Mouse (Mus musculus): ENCODE data around the gene Helz. TPM values are rescaled to one million over a fixed set of nuclear protein-coding genes. Genes with fewer than 3 reads are reported as not detected.
"Not testable (repeated sequence)": the region's sequence is repeated elsewhere in the genome, so short reads cannot be mapped to it uniquely, and the experiment has no call there.

Helz gene
- 19.5 and 19.9 TPM in 2 replicates for polyA plus RNA-seq (2015; fragmentation: Nextera tagmentation; extraction: Ambion mirVana)

DNA sequence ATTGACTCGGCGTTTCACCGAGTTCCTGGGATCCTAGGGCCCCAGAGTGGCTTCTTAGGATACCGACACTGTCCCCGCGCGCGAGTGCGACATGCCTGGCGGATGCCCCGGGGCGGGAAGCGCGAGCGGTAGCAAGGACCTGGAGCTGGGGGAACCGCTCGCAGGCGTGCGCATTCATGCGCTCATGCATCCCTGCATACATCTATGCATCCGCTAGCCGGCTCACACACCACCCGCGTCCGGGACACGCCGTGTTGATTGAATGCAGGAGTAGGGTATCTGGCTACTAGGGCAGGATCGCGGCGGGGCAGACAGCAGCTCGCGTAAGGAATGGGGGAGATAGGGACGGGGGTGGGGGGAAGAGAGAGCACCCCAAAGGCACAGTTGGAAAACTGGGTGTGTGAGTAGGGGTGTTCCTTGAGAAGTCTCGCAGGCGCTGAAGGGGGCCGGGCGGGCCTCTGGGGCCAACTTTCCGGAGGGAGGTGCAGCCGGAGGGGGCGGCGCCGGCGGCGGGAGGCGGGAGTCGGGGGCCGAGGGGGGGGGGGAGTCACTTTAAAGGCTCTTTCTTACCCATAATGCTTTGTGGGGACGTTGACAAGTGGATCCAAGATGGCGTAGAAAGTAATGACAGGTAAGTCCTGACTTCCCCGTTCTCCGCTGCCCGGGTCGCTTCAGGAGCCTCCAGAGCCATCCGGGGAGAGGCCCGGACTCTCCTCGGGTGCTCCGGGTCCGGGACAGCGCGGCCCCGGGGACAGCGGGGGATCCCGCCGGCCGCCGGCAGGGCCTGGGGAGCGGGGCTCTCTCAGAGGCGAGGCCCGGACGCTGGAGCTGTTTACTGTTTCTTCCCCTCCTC is at the start of gene Helz:
Helz (plus strand) TSS at position 580 of the 853 bp plus-strand sequence.
- H3K9ac ChIP-seq: peak within 1 kb of the TSS; percentile 90
- H3K4me1 ChIP-seq: peaks cover 14% of the 10 kb centered on the region; the same call in 1 of the 2 replicates
- H3K4me2 ChIP-seq (replicated peaks): peak within 1 kb of the TSS; percentile 100
- under 1% methylated on average over 67 of the region's 70 CpGs for WGBS
- no peaks in the 10 kb centered on the region for H3K9me3 ChIP-seq (replicated peaks)
- peak; percentile 81 for ATAC-seq (ENCODE audit: insufficient number of reproducible peaks, low FRiP score, low TSS enrichment, low read depth)
- peak within 1 kb of the TSS; percentile 90 for H3K4me3 ChIP-seq (replicated peaks)
- H3K27me3 ChIP-seq: no peaks in the 10 kb centered on the region
- H3K36me3 ChIP-seq: peaks cover 28% of the 10 kb centered on the region
- H3K27ac ChIP-seq (replicated peaks): peak within 1 kb of the TSS; percentile 82

DNA sequence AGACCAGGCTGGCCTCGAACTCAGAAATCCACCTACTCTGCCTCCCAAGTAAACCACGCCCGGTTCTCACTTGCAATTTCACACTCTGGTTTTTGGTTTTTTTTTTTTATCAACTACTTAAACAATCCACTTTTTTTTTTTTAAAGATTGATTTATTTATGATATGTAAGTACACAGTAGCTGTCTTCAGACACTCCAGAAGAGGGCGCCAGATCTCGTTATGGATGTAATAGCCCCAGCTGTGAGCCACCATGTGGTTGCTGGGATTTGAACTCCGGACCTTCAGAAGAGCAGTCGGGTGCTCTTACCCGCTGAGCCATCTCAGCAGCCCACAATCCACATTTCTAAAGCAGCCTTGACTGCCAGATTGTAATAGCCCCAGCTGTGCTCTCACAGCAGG is 44.9 kb upstream of the Helz start:
- peaks cover 31% of the 10 kb centered on the region for H3K36me3 ChIP-seq
- no peak overlapping the region for H3K4me3 ChIP-seq (replicated peaks)
- ATAC-seq (ENCODE audit: insufficient number of reproducible peaks, low FRiP score, low TSS enrichment, low read depth): no peak
- WGBS: 85% methylated on average over 8 of the region's 8 CpGs
- H3K4me2 ChIP-seq (replicated peaks): no peak overlapping the region
- no peak overlapping the region for H3K27ac ChIP-seq (replicated peaks)
- no peaks in the 10 kb centered on the region for H3K27me3 ChIP-seq
- no peaks in the 10 kb centered on the region for H3K4me1 ChIP-seq
- H3K9ac ChIP-seq: no peak overlapping the region
- no peaks in the 10 kb centered on the region for H3K9me3 ChIP-seq (replicated peaks)

DNA sequence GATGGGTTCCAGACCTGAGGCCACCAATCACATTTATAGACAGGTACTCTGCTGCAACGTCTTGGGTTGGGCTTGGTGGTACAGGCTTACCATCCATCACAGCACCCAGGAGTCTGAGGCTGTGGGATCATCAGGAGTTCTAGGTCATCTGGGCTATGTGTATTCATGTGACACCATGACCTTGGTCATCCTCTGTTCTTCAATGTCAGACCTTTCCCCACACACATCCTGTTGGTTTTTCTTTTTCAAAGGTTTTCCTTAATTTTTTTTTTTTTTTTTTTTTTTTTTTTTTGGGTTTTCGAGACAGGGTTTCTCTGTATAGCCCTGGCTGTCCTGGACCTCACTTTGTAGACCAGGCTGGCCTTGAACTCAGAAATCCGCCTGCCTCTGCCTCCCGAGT is 43.4 kb upstream of the Helz start:
- H3K36me3 ChIP-seq: peaks cover 19% of the 10 kb centered on the region
- H3K27me3 ChIP-seq; H3K9ac ChIP-seq; ATAC-seq (ENCODE audit: insufficient number of reproducible peaks, low FRiP score, low TSS enrichment, low read depth); H3K9me3 ChIP-seq (replicated peaks); H3K4me2 ChIP-seq (replicated peaks); H3K27ac ChIP-seq (replicated peaks); H3K4me3 ChIP-seq (replicated peaks); H3K4me1 ChIP-seq: not testable (repeated sequence)
- 88% methylated on average over 3 of the region's 4 CpGs for WGBS

DNA sequence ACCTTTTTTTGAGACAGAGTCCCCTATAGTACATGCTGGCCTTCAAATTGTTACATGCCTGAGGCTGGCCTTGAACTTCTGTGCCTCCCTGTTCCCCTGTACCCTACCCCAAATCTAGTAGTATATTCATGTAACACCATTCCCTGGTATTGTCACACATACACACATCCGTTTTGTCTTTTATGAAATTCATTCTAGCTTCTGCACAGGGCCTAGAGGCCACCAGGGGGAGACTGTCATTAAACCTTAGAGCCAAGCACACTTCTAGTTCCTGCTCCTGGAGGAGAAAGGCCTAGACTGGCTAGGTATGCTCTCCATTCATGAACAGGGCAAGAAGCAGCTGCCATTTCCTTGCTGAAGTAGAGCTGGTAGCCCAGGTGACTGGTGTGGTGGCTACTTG is 41.5 kb upstream of the Helz start:
- no peaks in the 10 kb centered on the region for H3K9me3 ChIP-seq (replicated peaks)
- no peak for ATAC-seq (ENCODE audit: insufficient number of reproducible peaks, low FRiP score, low TSS enrichment, low read depth)
- H3K9ac ChIP-seq: no peak overlapping the region
- 50% methylated on average over 1 of the region's 1 CpGs for WGBS
- no peak overlapping the region for H3K4me2 ChIP-seq (replicated peaks)
- no peak overlapping the region for H3K4me3 ChIP-seq (replicated peaks)
- H3K36me3 ChIP-seq: peaks cover 9% of the 10 kb centered on the region
- peaks cover 16% of the 10 kb centered on the region for H3K4me1 ChIP-seq
- no peak overlapping the region for H3K27ac ChIP-seq (replicated peaks)
- 0 out of 2 replicates have a peak, but pooled peaks cover 4% of the 10 kb centered on the region for H3K27me3 ChIP-seq

DNA sequence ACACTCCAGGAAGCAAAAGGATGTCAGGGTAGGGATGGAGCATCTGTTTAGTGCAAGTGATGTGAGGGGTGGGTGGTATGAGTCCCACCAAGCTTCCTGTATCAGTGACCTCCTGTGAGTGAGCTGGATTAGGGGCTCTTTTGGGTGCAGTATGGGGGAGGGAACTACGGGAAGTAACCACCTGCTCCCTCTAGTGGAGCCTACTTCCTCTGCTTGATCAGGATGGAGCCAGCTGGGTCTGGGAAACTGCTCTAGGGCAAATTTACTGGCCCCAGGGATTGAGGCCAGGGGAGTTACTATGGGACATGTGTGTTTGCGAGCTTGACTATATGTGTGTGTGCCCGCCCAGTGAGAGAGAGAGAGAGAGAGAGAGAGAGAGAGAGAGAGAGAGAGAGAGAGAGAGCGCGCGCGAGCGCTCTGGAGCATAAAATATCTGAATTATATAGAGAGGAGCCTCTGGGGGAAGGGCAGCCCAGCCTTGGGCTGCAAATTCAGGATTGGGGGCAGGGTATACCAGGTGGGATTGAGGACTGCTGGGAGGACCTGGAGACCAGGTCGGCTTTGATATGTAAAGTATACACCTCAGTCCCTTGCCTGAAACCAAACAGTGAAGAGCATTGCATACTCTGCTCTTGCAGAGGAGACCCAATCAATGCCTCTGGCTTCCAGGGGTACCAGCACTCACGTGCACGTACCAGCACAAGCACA is 37.9 kb upstream of the Helz start:
- Histone ChIP-seq H3K27ac (replicated peaks) (no peak overlapping the region), H3K4me2 (replicated peaks) (peak overlapping the region; percentile 35; the same call in 1 of the 2 replicates), H3K9me3 (replicated peaks) (no peaks in the 10 kb centered on the region), H3K36me3 (no peaks in the 10 kb centered on the region), H3K4me3 (replicated peaks) (no peak overlapping the region), H3K27me3 (0 out of 2 replicates have a peak, but pooled peaks cover 4% of the 10 kb centered on the region), H3K9ac (no peak overlapping the region), H3K4me1 (peaks cover 25% of the 10 kb centered on the region)
- ATAC-seq (ENCODE audit: insufficient number of reproducible peaks, low FRiP score, low TSS enrichment, low read depth): peak; percentile 35; the same call in 1 of the 2 replicates
- WGBS: 14% methylated on average over 11 of the region's 11 CpGs

DNA sequence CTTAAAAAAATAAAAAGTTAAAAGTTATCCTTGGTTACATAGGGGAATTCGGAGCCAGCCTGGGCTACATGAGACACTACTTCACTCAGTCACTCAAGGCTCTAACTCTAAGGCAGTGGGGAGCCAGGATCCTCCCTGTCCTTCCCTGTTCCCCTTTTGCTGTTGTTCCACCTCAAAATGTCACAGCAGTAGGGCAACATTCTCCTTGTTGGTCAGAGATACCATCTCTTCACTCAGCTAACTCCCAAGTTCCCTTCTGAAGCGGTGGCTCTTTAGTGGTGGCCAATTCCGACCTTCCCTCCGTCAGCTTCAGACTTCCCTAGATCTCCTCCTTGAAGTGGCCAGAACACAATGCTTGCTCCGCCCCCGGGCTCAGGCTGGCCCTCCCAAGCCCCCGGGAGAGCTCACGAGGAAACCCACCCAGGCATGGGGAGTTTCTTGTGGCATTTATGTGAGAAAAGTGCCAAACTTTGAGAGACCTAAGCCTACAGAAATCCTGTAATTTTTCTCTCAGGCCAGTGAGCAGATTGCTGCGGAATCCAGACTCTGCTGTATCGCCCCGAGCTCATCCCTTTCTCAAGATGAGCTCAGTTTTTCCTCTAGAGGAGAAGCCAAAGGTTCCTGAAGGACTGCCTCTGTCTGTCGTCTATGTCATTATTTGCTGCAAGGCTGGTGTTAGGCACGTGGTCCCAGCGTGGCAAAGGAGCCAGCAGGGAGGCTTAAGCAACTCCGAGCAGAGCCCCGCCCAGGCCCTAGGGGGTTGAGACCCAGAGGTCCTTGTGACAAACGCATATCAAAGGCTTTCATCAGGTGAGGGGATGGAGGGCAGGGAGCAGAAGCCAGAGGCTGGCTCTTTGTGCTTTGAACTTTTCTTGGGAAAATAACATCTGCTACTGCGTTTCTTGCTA is 37.1 kb upstream of the Helz start:
- Histone ChIP-seq H3K4me3 (replicated peaks) (peak overlapping the region; percentile 16; the same call in 1 of the 2 replicates), H3K9ac (no peak overlapping the region), H3K27ac (replicated peaks) (0 out of 2 replicates have a peak overlapping the region, but pooled peaks have one; percentile 2), H3K9me3 (replicated peaks) (no peaks in the 10 kb centered on the region), H3K36me3 (no peaks in the 10 kb centered on the region), H3K27me3 (0 out of 2 replicates have a peak, but pooled peaks cover 4% of the 10 kb centered on the region), H3K4me1 (peaks cover 25% of the 10 kb centered on the region), H3K4me2 (replicated peaks) (peak overlapping the region; percentile 35)
- WGBS: 4% methylated on average over 18 of the region's 18 CpGs
- no peak for ATAC-seq (ENCODE audit: insufficient number of reproducible peaks, low FRiP score, low TSS enrichment, low read depth)

DNA sequence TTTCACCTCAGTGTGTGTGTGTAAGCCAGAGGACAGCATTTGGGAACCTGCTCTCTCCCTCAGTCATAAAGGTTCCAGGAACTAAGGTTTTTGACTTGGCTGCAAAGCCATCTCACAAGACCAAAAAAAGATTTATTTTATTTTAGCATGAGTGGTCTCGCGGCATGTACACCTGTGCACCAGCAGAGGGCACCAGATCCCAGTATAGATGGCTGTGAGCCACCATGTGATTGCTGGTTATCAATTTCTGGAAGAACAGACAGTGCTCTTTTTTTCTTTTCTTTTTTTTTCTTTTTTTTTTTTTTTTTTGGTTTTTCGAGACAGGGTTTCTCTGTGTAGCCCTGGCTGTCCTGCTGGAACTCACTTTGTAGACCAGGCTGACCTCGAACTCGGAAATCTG is 35.8 kb upstream of the Helz start:
- WGBS: 48% methylated on average over 5 of the region's 5 CpGs
- not testable (repeated sequence) for H3K4me2 ChIP-seq (replicated peaks); H3K36me3 ChIP-seq; H3K9ac ChIP-seq; H3K27ac ChIP-seq (replicated peaks); H3K4me3 ChIP-seq (replicated peaks); H3K27me3 ChIP-seq; H3K9me3 ChIP-seq (replicated peaks); ATAC-seq (ENCODE audit: insufficient number of reproducible peaks, low FRiP score, low TSS enrichment, low read depth)
- peaks cover 25% of the 10 kb centered on the region for H3K4me1 ChIP-seq

DNA sequence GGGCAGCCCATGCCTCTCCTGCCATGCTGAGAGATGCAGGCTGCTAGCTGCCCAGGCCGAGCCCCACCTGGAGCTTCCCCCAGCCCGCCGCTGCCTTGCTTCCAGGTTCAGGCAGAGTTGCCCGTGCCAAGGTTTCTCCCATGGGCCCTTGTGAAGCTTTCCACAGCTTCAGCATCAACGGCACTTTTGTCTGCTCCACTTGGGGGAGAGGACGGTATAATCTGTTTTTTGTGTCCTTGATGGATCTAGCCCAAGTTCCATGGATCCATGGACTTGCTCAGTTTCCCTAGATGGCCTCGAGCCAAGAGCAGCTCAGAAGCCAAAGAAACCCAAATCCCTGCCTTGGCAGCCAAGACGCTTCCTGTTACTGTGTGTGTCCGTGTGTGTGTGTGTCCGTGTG is 34.7 kb upstream of the Helz start:
- no peak; the same call in 1 of the 2 replicates for ATAC-seq (ENCODE audit: insufficient number of reproducible peaks, low FRiP score, low TSS enrichment, low read depth)
- 36% methylated on average over 10 of the region's 10 CpGs for WGBS
- H3K9me3 ChIP-seq (replicated peaks): no peaks in the 10 kb centered on the region
- H3K4me3 ChIP-seq (replicated peaks): no peak overlapping the region
- H3K4me2 ChIP-seq (replicated peaks): no peak overlapping the region; the same call in 1 of the 2 replicates
- H3K27ac ChIP-seq (replicated peaks): peak overlapping the region; percentile 76
- H3K4me1 ChIP-seq: peaks cover 25% of the 10 kb centered on the region
- H3K36me3 ChIP-seq: no peaks in the 10 kb centered on the region
- H3K9ac ChIP-seq: no peak overlapping the region
- 0 out of 2 replicates have a peak, but pooled peaks cover 4% of the 10 kb centered on the region for H3K27me3 ChIP-seq

DNA sequence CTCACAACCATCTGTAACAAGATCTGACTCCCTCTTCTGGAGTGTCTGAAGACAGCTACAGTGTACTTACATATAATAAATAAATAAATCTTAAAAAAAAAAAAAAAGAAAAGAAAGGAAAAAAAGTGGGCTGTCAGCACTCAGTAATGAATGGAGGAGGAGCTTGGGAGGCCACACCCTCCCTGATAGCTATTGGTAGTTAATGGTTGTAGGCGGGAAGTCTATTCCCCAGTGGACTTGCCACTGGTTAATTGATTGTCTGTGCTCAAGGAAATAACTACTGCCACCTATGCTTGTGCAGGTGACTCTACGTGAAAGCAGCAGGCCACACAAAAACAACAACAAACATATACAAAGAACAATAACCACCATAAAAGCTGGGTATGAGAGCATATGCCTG is 31.3 kb upstream of the Helz start:
- Histone ChIP-seq H3K9ac (no peak overlapping the region), H3K4me2 (replicated peaks) (no peak overlapping the region), H3K36me3 (no peaks in the 10 kb centered on the region), H3K4me1 (peaks cover 9% of the 10 kb centered on the region; the same call in 1 of the 2 replicates), H3K9me3 (replicated peaks) (no peaks in the 10 kb centered on the region), H3K27me3 (no peaks in the 10 kb centered on the region), H3K4me3 (replicated peaks) (no peak overlapping the region), H3K27ac (replicated peaks) (no peak overlapping the region)
- WGBS: 88% methylated on average over 2 of the region's 2 CpGs
- ATAC-seq (ENCODE audit: insufficient number of reproducible peaks, low FRiP score, low TSS enrichment, low read depth): no peak

DNA sequence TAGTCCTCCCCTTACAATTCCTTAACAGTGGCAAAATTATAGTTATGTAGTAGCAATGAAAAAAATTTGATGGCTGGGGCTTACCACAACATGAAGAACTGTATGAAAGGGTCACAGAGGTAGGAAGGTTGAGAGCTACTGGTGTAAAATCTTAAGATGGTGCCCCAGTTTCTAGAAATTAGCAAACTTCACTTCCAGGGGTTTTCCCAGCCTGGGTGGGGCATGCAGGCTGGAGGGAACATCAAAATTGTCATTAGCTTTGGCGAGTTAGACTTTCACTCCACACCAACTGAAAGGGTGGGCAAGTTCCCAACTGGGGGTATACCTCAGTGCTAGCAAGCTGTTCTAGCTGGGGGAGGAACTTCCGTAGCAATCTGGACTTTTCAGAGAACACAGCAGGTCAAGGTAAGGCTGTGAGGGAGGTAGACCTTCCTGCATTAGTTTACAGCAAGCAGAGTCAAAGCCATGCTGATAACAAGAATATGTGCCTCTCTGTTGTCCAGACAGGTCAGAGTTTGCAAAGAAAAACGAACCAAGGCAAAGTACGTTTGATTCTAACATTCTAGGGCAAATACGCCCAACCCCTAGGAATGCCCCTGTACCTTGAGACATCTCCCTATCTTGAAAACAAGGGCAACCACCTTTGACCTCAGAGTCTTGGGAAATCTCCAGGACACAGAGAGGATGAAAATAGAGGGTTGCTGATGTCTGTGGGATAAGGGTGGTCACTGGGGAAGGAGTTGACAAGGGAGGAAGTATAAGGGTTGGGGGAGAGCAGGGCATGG is 28.9 kb upstream of the Helz start:
- H3K4me1 ChIP-seq: no peaks in the 10 kb centered on the region
- no peaks in the 10 kb centered on the region for H3K27me3 ChIP-seq
- 77% methylated on average over 5 of the region's 5 CpGs for WGBS
- H3K9ac ChIP-seq: no peak overlapping the region
- H3K27ac ChIP-seq (replicated peaks): no peak overlapping the region
- no peak overlapping the region for H3K4me2 ChIP-seq (replicated peaks)
- ATAC-seq (ENCODE audit: insufficient number of reproducible peaks, low FRiP score, low TSS enrichment, low read depth): no peak
- no peaks in the 10 kb centered on the region for H3K36me3 ChIP-seq
- no peaks in the 10 kb centered on the region for H3K9me3 ChIP-seq (replicated peaks)
- H3K4me3 ChIP-seq (replicated peaks): no peak overlapping the region
